Mouse (Mus musculus) thymus, adult 2 months (tissue): ENCODE results near the gene Arhgef38.

Source experiments
- CTCF ChIP-seq: fragments of 200-500 bp; IDR thresholded peaks from 2 replicates; pipeline ENCODE4 v1.5.1; 2012; ENCODE audit warnings: mild to moderate bottlenecking, control low read depth, low read length, moderate library complexity, borderline replicate concordance; ENCODE audit not compliant: control insufficient read depth, poor library complexity, insufficient read depth; ENCODE audit errors: extremely low read depth
- POLR2A ChIP-seq: fragments of 200-500 bp; IDR thresholded peaks from 2 replicates; pipeline ENCODE4 v1.6.1; 2012; ENCODE audit warnings: mild to moderate bottlenecking, low read length, control low read depth, moderate library complexity; ENCODE audit not compliant: control insufficient read depth, poor library complexity, insufficient read depth; ENCODE audit errors: extremely low read depth

DNA sequence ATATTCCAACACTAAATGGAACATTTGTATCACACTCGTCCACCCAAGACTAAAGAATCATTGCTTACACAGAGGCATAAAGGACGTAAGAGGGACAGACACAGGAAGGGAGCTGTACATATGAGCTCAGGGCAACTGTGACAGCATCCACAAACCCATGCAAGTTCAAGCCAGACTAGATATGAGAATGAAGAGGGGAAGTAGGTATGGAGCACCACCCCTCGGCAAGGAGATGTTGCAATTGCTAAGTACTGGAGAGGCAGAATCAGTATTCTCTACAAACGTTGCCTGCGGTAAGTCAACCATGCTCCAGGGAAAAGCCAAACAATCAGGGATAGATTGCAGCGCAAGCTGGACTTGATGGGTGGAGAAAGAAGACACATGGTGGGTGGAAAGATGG, 81.1 kb downstream of the Arhgef38 start:
- no peak for TF ChIP-seq CTCF
- TF ChIP-seq POLR2A, result no peak
